ENCODE assay signal across 15 mouse cellular contexts in genomic region chr9:27617096-27617839, GRCm38 (mm10).
A peak's percentile ranks its signal among the peaks of the same experiment; 100 is the strongest.
DNase-seq lines count a peak whose midpoint lies in the region; ATAC-seq and TF ChIP-seq lines count a peak whose summit lies in the region.
"Had no signal": no experiment of that assay in that cellular context is flagged by ENCODE, and none has a peak within 500 bp of the region (broad histone marks: within the 10 kb centered on the region; RNA-seq: fewer than 3 reads in every experiment).

No protein-coding gene starts in this region.

- H3K27me3 ChIP-seq in myocyte (ENCODE audit: control insufficient read depth, insufficient read depth, insufficient read length): no peaks in the 10 kb centered on the region
- H3K27me3 ChIP-seq: intestine, embryonic 15.5 days had no signal

- no peak overlapping the region for H3ac ChIP-seq in myocyte (ENCODE audit: control insufficient read depth, insufficient read length)

- H3K27ac ChIP-seq in layer of hippocampus, adult 2 months: peak overlapping the region; percentile 37; the same call in 1 of the 2 replicates
- H3K27ac ChIP-seq: intestine, embryonic 15.5 days had no signal

- peak overlapping the region; percentile 53 for H3K4me2 ChIP-seq in myocyte (ENCODE audit: low read depth)
- H3K4me2 ChIP-seq: intestine, embryonic 15.5 days had no signal

- TF ChIP-seq CTCF in layer of hippocampus, adult 2 months (conservative IDR thresholded peaks at IDR 0.05): no peak

- ATAC-seq in monocyte, adult 5-6 weeks (replicated peaks; ENCODE audit: insufficient number of reproducible peaks, low FRiP score, low TSS enrichment, poor library complexity, severe bottlenecking): no peak
- ATAC-seq: CD4-positive, CD25-positive, alpha-beta regulatory T cell, adult 4 months; intestine, embryonic 15.5 days; liver, postnatal 0 days had no signal

- H3K36me3 ChIP-seq in myocyte (ENCODE audit: control insufficient read depth, insufficient read depth): no peaks in the 10 kb centered on the region
- H3K36me3 ChIP-seq: intestine, embryonic 15.5 days had no signal

- no peaks in the 10 kb centered on the region for H3K79me2 ChIP-seq in myocyte (ENCODE audit: control insufficient read depth, insufficient read depth)

- peak; percentile 13 for DNase-seq in gastrocnemius, postnatal 10 days
- DNase-seq in gastrocnemius, adult 18-20 months (ENCODE audit: low spot score): no peak
- DNase-seq in lung, postnatal 10 days: peak; percentile 6
- no peak for DNase-seq in lung, postnatal 36 days
- DNase-seq in layer of hippocampus, adult 2 months (ENCODE audit: low spot score in 2 of 2): peak; percentile 47 to 48
- DNase-seq: adrenal gland, postnatal 25 days; heart, postnatal 14 days; kidney, postnatal 10 days; liver, postnatal 0 days; right cerebral cortex, postnatal 14 days; thymus, adult 18-20 months had no signal

- TF ChIP-seq POLR2A in myocyte (IDR thresholded peaks at IDR 0.05; ENCODE audit: insufficient read length, low read depth): no peak

- H3K4me3 ChIP-seq in layer of hippocampus, adult 2 months: no peak overlapping the region
- no peak overlapping the region for H3K4me3 ChIP-seq in myocyte
- H3K4me3 ChIP-seq: intestine, embryonic 15.5 days had no signal

TF ChIP-seq in myocyte, 11 proteins besides CTCF, POLR2A, EP300 and RAD21:
- no peak for TF ChIP-seq MAX (IDR thresholded peaks at IDR 0.05; ENCODE audit: low read depth)
- TF ChIP-seq USF1 (IDR thresholded peaks at IDR 0.05; ENCODE audit: low read depth): peak; percentile 62
- no peak for TF ChIP-seq CEBPB (IDR thresholded peaks at IDR 0.05; ENCODE audit: insufficient read depth, poor library complexity, severe bottlenecking)
- no peak for TF ChIP-seq POLR2AphosphoS2 (IDR thresholded peaks at IDR 0.05; ENCODE audit: insufficient read length, low read depth)
- peak; percentile 70 for TF ChIP-seq TCF3 (IDR thresholded peaks at IDR 0.05; ENCODE audit: insufficient read length, low read depth)
- TF ChIP-seq REST (IDR thresholded peaks at IDR 0.05; ENCODE audit: insufficient read depth, insufficient read length): no peak
- TF ChIP-seq TCF12 (IDR thresholded peaks at IDR 0.05; ENCODE audit: insufficient read depth, poor library complexity, severe bottlenecking): peak; percentile 67
- peak in 2 of 3 experiments; percentile 73 to 91 for TF ChIP-seq MYOG (IDR thresholded peaks at IDR 0.05; ENCODE audit: control insufficient read depth in 1 of 3, insufficient read depth in 1 of 3, insufficient read length in 2 of 3, low read depth in 2 of 3)
- no peak for TF ChIP-seq E2F4 (IDR thresholded peaks at IDR 0.05; ENCODE audit: insufficient read depth)
- peak in 2 of 3 experiments; percentile 63 to 66 for TF ChIP-seq MYOD1 (IDR thresholded peaks at IDR 0.05; ENCODE audit: control insufficient read depth in 1 of 3, insufficient read length in 2 of 3, low read depth in 2 of 3)
- no peak for TF ChIP-seq SRF (IDR thresholded peaks at IDR 0.05; ENCODE audit: control insufficient read depth, insufficient read length, low read depth)

Comparison
In these comparisons a context has a peak if more than half of its experiments do, and no peak if none do; other contexts are left out.
1. DNase-seq: peak in gastrocnemius, postnatal 10 days (single experiment), lung, postnatal 10 days (single experiment) and layer of hippocampus, adult 2 months (2 of 2); none in gastrocnemius, adult 18-20 months (single experiment) and lung, postnatal 36 days (single experiment).